Mouse (Mus musculus): ENCODE data around the gene Msl1. TPM values are rescaled to one million over a fixed set of nuclear protein-coding genes. Genes with fewer than 3 reads are reported as not detected.

Gene Msl1
- polyA plus RNA-seq, 1 experiment from 2014 or later = 18.0 TPM

DNA sequence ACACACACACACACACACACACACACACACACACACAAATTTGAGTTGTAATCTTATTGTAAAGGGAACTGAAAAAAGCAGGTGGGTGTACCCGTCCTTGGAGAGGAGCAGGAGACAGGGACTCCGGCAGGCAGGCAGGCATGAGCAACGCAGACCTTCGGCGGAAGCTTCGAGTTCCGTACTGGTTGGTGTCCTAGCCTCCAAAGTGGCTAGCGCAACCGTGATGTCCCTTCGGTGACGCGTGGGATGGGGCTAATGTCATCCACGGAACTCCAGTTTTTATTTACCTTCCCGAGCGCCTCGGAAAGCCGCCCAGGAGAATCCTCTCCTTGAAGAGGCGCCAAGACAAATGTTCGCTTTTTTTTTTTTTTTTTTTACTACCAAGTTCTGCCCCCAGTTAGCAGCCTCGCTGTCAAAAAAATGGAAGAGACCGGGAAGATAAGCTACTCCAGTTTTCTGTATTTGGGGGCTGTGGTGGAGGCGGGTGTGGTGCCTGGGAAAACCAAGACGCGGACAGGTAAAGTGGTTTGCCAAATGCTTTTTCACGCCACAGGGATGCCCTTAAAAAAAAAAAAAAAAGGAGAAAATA, 6.0 kb upstream of the Msl1 start:
- under 1% methylated on average over 25 of the region's 25 CpGs for WGBS
- no peaks in the 10 kb centered on the region for H3K9me3 ChIP-seq (replicated peaks; ENCODE audit: control insufficient read depth, low read length)
- peaks cover 43% of the 10 kb centered on the region for H3K4me1 ChIP-seq (ENCODE audit: control insufficient read depth, insufficient read depth, low read length)
- no peaks in the 10 kb centered on the region for H3K27me3 ChIP-seq (ENCODE audit: control insufficient read depth, insufficient read depth, low read length)
- H3K9ac ChIP-seq (ENCODE audit: low read length) = peak overlapping the region; percentile 74
- ATAC-seq (ENCODE audit: insufficient read depth, low FRiP score) = 0 out of 2 replicates have a peak, but pooled peaks have one; percentile 1
- peak overlapping the region; percentile 82 for H3K27ac ChIP-seq (ENCODE audit: low read length)
- no peaks in the 10 kb centered on the region for H3K36me3 ChIP-seq (ENCODE audit: control insufficient read depth, insufficient read depth, low read length)
- peak overlapping the region; percentile 57 for H3K4me3 ChIP-seq (replicated peaks; ENCODE audit: low read length)
- peak overlapping the region; percentile 95 for H3K4me2 ChIP-seq (ENCODE audit: low read depth, low read length)

DNA sequence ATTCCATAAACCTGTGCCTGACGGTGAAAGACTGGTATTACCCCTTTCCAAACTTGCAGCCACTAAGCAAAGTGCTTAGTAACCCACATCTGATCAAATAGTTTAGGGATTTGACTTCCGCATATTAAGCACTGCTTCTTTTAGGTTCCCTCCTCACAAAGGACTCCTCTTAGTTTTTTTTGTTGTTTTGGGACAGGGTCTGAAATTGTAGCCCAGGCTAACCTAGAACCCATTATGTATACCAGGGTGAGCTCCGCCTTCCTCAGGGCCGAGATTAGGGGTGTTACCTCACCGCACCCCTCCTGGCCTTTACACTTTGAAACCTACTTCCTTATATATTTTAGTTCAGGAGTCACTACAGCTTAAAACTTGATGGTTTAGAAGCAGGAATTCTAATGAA, 5.5 kb upstream of the Msl1 start:
- ATAC-seq (ENCODE audit: insufficient read depth, low FRiP score) = no peak
- H3K4me2 ChIP-seq (ENCODE audit: low read depth, low read length) = peak overlapping the region; percentile 95
- H3K9me3 ChIP-seq (replicated peaks; ENCODE audit: control insufficient read depth, low read length) = no peaks in the 10 kb centered on the region
- H3K27me3 ChIP-seq (ENCODE audit: control insufficient read depth, insufficient read depth, low read length) = no peaks in the 10 kb centered on the region
- H3K27ac ChIP-seq (ENCODE audit: low read length) = peak overlapping the region; percentile 38; the same call in 1 of the 2 replicates
- H3K4me3 ChIP-seq (replicated peaks; ENCODE audit: low read length) = peak overlapping the region; percentile 57
- peaks cover 43% of the 10 kb centered on the region for H3K4me1 ChIP-seq (ENCODE audit: control insufficient read depth, insufficient read depth, low read length)
- H3K36me3 ChIP-seq (ENCODE audit: control insufficient read depth, insufficient read depth, low read length) = no peaks in the 10 kb centered on the region
- WGBS = 33% methylated on average over 5 of the region's 5 CpGs
- H3K9ac ChIP-seq (ENCODE audit: low read length) = peak overlapping the region; percentile 74

DNA sequence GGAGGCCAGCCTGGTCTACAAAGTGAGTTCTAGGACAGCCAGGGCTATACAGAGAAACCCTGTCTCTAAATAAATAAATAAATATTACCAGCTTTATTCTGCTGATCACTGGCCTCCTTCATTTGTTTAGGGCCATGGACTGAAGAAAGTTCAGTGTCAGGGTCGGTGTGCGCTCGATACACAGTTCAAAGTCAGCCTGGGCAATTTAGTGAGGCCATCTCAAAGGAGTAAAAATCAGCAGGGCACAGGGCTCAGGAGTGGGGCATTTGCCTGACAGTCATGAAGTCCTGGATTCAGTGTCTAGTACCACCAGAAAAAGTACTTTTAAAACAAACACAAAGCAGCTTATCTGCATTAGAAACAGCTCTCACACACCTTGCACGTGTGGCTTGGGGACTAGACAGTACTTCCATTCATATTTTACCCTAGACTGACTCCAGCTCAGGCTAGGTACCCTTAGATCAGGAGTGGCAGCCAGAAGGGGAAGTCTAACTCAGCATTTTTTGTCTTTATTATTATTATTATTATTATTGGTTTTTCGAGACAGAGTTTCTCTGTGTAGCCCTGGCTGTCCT, 4.6 kb upstream of the Msl1 start:
- Histone ChIP-seq H3K27ac (ENCODE audit: low read length) (peak overlapping the region; percentile 33; the same call in 1 of the 2 replicates), H3K9me3 (replicated peaks; ENCODE audit: control insufficient read depth, low read length) (no peaks in the 10 kb centered on the region), H3K4me3 (replicated peaks; ENCODE audit: low read length) (no peak overlapping the region), H3K27me3 (ENCODE audit: control insufficient read depth, insufficient read depth, low read length) (no peaks in the 10 kb centered on the region), H3K4me1 (ENCODE audit: control insufficient read depth, insufficient read depth, low read length) (peaks cover 36% of the 10 kb centered on the region), H3K4me2 (ENCODE audit: low read depth, low read length) (no peak overlapping the region), H3K9ac (ENCODE audit: low read length) (no peak overlapping the region), H3K36me3 (ENCODE audit: control insufficient read depth, insufficient read depth, low read length) (no peaks in the 10 kb centered on the region)
- 77% methylated on average over 5 of the region's 5 CpGs for WGBS
- no peak for ATAC-seq (ENCODE audit: insufficient read depth, low FRiP score)

DNA sequence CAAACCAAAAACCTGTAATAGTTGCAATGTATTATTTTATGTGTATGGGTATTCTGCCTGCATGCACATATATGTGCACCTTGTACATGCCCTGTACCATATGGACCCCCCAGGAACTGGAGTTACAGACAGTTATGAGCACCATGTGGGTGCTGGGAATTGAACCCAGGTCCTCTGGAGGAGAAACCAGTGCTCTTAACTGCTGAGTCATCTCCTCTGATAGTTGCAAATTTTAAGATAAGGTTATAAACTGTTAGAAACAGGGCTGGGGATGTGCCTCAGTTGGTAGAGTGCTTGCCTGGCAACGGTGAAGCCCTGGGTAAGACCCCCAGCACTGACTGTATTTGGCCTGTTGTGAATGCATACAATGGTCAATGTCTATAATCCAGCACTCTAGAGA, 3.9 kb upstream of the Msl1 start:
- Histone ChIP-seq H3K9ac (ENCODE audit: low read length) (no peak overlapping the region), H3K27ac (ENCODE audit: low read length) (no peak overlapping the region), H3K36me3 (ENCODE audit: control insufficient read depth, insufficient read depth, low read length) (no peaks in the 10 kb centered on the region), H3K4me2 (ENCODE audit: low read depth, low read length) (no peak overlapping the region), H3K4me3 (replicated peaks; ENCODE audit: low read length) (no peak overlapping the region), H3K4me1 (ENCODE audit: control insufficient read depth, insufficient read depth, low read length) (peaks cover 29% of the 10 kb centered on the region), H3K27me3 (ENCODE audit: control insufficient read depth, insufficient read depth, low read length) (no peaks in the 10 kb centered on the region), H3K9me3 (replicated peaks; ENCODE audit: control insufficient read depth, low read length) (no peaks in the 10 kb centered on the region)
- 81% methylated on average over 1 of the region's 1 CpGs for WGBS
- ATAC-seq (ENCODE audit: insufficient read depth, low FRiP score) = no peak

DNA sequence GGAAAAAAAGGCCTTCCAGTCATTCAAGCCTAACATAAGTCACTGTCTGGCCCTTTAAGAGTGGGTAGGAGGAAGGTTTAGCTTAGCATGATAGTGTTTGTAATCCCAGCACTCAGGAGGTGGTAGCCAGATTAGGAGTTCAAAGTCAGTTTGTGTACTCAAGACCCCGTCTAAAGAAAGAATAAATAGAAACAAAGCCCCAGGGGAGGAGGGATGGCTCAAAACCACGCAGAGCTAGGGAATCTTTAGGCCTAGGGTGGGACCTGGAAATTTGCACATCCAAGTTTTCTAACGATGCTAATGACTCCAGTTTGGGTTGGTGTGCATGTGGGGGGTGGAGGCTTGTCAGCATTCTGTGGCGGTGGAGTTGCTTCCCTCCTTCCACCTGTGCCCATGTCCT, 3.2 kb upstream of the Msl1 start:
- H3K36me3 ChIP-seq (ENCODE audit: control insufficient read depth, insufficient read depth, low read length) = no peaks in the 10 kb centered on the region
- H3K4me1 ChIP-seq (ENCODE audit: control insufficient read depth, insufficient read depth, low read length) = peaks cover 23% of the 10 kb centered on the region
- no peaks in the 10 kb centered on the region for H3K27me3 ChIP-seq (ENCODE audit: control insufficient read depth, insufficient read depth, low read length)
- no peak for ATAC-seq (ENCODE audit: insufficient read depth, low FRiP score)
- H3K9me3 ChIP-seq (replicated peaks; ENCODE audit: control insufficient read depth, low read length) = no peaks in the 10 kb centered on the region
- H3K27ac ChIP-seq (ENCODE audit: low read length) = peak overlapping the region; percentile 11; the same call in 1 of the 2 replicates
- H3K4me3 ChIP-seq (replicated peaks; ENCODE audit: low read length) = no peak overlapping the region
- no peak overlapping the region for H3K4me2 ChIP-seq (ENCODE audit: low read depth, low read length)
- 23% methylated on average over 4 of the region's 4 CpGs for WGBS
- no peak overlapping the region for H3K9ac ChIP-seq (ENCODE audit: low read length)

DNA sequence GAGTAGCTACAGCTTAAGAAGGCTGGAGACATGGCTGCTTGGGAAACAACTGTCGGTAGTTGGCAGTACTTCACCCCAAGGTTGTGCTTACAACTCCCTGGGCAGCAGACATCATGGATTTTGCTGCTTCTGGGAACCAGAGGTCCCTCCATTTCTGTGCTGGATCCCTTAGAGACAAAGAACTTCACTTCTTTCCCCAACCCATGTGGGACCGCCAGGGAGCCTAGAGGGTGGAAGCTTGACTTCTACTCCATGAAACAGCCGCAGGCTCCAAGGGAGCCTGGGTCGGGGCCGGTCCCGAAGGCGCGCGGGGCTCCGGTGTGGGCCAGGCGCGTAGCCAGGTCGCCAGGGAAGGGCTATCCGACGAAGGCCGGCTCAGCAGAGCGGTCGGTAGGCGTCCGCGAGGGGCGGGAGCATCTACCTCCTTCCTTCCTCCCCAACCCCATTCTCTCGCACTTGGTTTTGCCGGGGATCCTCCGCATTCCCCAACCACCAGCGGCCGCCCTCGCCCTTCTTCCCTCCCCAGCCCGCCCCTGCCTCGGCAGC, 774 bp upstream of the Msl1 start:
- Histone ChIP-seq H3K9me3 (replicated peaks; ENCODE audit: control insufficient read depth, low read length) (no peaks in the 10 kb centered on the region), H3K9ac (ENCODE audit: low read length) (peak overlapping the region; percentile 100), H3K27me3 (ENCODE audit: control insufficient read depth, insufficient read depth, low read length) (no peaks in the 10 kb centered on the region), H3K4me3 (replicated peaks; ENCODE audit: low read length) (peak overlapping the region; percentile 100), H3K27ac (ENCODE audit: low read length) (peak overlapping the region; percentile 100), H3K4me1 (ENCODE audit: control insufficient read depth, insufficient read depth, low read length) (peaks cover 29% of the 10 kb centered on the region), H3K4me2 (ENCODE audit: low read depth, low read length) (peak overlapping the region; percentile 97), H3K36me3 (ENCODE audit: control insufficient read depth, insufficient read depth, low read length) (no peaks in the 10 kb centered on the region)
- ATAC-seq (ENCODE audit: insufficient read depth, low FRiP score) = peak; percentile 63
- WGBS = 1% methylated on average over 30 of the region's 30 CpGs

GRCm38 (mm10) chr11:98795714-98796514, 598 bp downstream of the Msl1 start:
- Histone ChIP-seq H3K4me3 (replicated peaks; ENCODE audit: low read length) (peak overlapping the region; percentile 100), H3K9ac (ENCODE audit: low read length) (peak overlapping the region; percentile 100), H3K4me1 (ENCODE audit: control insufficient read depth, insufficient read depth, low read length) (peaks cover 25% of the 10 kb centered on the region), H3K9me3 (replicated peaks; ENCODE audit: control insufficient read depth, low read length) (no peaks in the 10 kb centered on the region), H3K27me3 (ENCODE audit: control insufficient read depth, insufficient read depth, low read length) (no peaks in the 10 kb centered on the region), H3K27ac (ENCODE audit: low read length) (peak overlapping the region; percentile 100), H3K36me3 (ENCODE audit: control insufficient read depth, insufficient read depth, low read length) (no peaks in the 10 kb centered on the region; the same call in 1 of the 2 replicates), H3K4me2 (ENCODE audit: low read depth, low read length) (peak overlapping the region; percentile 97)
- under 1% methylated on average over 63 of the region's 74 CpGs for WGBS
- peak; percentile 41 for ATAC-seq (ENCODE audit: insufficient read depth, low FRiP score)

GRCm38 (mm10) chr11:98796515-98797216, 1.4 kb downstream of the Msl1 start:
- Histone ChIP-seq H3K36me3 (ENCODE audit: control insufficient read depth, insufficient read depth, low read length) (no peaks in the 10 kb centered on the region; the same call in 1 of the 2 replicates), H3K9ac (ENCODE audit: low read length) (peak overlapping the region; percentile 100), H3K27ac (ENCODE audit: low read length) (peak overlapping the region; percentile 100), H3K9me3 (replicated peaks; ENCODE audit: control insufficient read depth, low read length) (no peaks in the 10 kb centered on the region), H3K27me3 (ENCODE audit: control insufficient read depth, insufficient read depth, low read length) (no peaks in the 10 kb centered on the region), H3K4me1 (ENCODE audit: control insufficient read depth, insufficient read depth, low read length) (peaks cover 25% of the 10 kb centered on the region), H3K4me2 (ENCODE audit: low read depth, low read length) (peak overlapping the region; percentile 97), H3K4me3 (replicated peaks; ENCODE audit: low read length) (peak overlapping the region; percentile 100)
- 2% methylated on average over 23 of the region's 23 CpGs for WGBS
- peak; percentile 12; the same call in 1 of the 2 replicates for ATAC-seq (ENCODE audit: insufficient read depth, low FRiP score)
